Mouse (Mus musculus) embryo, embryonic 11.5 days (tissue): ENCODE results near the gene Tnip2.

Source experiments
- DNase-seq: peaks from one replicate; pipeline ENCODE4 v3.0.0-alpha.2; 2012; ENCODE audit warnings: low read depth, low spot score

Tnip2 gene

DNA sequence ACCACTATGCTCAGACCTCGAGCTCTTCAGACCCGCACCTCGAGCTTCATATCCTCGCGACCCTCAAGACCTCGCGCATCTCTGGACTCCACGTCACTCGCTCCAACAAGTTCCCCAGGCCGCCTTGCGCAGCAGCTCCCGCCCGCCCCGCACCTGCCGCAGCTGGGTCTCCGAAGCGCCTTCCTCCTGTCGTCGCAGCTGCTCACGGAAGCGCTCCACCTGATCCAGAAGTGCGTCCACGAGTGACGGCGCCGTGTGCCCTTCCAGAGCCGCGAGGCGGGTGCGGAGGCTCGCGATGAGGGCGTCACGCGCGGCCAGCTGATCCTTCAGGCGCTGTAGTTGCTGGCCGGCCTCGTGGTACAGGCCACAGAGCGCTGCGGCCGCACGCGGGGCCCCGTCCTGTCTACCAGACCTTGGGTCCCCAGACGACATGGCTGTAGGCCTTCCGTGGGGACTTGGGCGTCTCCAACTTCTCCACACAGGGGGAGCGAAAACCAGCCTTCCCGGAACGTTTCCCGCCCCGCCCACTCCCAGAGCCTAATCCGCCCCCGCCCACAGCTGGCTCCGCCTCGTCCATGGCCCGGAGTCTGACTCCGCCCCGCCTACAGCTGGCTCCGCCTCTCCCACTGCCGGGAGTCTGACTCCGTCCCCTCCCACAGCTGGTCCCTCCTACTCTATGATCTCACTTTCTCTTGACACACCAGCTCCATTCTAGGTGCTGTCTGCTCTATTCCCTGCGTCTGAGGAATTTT lies at the start of gene Tnip2:
Gene Tnip2, minus strand, starts transcription at position 526 of the 752 bp plus-strand sequence.
- DNase-seq, result peak; percentile 83

DNA sequence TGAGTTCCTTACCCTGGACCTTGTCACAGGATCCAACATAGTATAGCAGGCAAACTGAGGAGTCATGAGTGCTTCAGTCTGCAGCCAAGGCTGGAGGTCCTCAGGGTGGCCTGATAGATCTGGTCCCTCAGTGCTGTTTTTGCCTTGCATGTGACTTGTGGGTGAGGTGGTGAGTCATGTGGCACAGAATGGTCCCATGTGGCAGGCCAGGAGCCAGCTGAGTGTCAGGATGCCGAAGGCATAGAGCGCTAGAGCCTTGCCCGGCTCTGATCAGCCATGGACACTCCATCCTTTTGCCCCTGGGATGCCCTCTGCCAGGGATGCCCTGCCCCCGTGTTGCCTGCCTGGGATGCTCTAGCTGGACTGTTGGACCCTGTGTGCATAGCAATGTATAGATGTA lies 38.0 kb upstream of the Tnip2 start:
- DNase-seq, result no peak

DNA sequence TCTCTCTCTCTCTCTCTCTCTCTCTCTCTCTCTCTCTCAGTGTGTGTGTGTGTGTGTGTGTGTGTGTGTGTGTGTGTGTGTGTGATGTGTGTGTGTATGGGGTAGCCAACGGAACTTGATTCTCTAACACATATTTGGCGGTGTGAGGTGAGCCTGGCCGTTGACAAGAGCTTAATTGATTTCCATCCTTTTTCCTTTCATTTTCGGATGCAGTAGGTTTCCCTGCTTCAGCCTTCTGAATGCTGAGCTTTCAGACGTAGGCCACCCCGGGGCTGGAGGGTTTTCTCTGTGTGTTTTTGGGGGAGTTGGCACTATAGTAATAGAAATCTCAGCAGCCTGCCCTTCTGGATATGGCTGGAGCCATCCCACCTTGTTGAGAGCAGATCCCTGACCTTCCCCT lies 36.5 kb upstream of the Tnip2 start:
- no peak for DNase-seq

DNA sequence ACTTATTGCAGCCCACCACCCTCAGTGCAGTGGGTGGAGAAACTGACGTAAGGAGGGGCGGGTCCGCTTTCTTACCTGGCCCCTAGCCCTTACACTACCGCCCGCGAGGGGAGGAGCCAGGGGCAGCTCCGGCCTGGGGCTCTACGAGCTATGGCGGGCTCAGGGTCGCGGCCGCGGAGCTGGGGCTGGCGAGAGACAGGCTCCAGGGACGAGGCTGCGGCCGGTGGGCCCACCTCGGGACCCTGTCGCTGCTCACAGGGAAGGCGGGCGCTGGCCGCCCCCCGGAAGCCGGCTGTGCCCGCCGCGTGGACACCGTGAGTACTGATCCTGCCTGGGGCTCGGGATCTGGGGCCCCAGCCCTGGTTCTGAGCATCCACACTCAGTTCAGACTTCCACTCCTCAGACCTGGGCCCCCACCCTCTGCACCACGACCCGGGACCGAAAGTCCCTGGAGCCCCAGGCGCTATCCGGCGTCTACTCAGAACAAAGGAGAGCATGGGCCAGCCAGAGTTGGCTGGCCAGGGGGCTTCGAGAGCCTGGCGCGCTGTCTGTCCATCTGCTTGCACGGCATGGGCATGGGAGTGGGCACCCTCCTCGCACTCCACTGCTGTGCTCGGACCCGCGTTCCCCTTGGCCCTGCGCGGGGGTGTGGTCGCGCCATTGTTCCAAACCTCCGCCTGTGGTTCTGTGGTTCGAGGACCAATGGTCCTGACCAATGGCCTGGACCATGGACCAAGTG lies 35.9 kb upstream of the Tnip2 start:
- DNase-seq, result peak; percentile 48

DNA sequence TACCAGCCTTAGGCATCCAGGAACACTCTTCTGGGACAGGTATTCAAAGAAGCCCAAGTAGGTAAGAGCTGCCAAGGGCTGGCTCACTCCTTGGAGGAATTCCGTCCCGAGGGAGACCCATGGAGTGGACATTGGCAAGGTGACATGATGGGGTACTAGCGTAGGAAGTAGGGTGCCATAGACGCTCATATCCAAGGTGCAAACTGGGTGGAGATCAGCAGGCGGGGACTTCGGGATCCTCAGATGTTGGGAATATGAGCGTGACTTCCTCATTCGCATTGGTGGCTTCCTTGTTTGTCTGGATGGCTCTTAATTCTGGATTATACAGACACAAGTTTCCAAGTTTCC lies 35.3 kb upstream of the Tnip2 start:
- DNase-seq, result no peak

DNA sequence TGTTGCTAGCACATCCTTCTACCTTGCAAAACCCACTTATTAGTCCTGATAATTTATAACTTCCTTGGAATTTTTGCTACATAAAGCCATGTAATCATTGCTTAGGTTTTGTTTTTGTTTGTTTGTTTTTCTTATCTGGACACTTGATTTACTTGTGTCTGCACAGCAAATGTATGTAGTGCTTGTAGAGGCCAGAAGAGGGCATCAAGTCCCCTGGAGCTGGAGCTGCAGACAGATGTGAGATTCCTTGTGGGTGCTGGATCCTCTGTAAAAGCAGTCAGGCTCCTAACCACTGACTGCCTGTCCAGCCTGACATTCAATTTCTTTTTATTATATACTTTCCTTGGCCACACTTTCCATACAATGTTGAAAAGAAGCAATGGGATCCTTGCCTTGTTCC lies 33.6 kb upstream of the Tnip2 start:
- DNase-seq, result peak; percentile 9

DNA sequence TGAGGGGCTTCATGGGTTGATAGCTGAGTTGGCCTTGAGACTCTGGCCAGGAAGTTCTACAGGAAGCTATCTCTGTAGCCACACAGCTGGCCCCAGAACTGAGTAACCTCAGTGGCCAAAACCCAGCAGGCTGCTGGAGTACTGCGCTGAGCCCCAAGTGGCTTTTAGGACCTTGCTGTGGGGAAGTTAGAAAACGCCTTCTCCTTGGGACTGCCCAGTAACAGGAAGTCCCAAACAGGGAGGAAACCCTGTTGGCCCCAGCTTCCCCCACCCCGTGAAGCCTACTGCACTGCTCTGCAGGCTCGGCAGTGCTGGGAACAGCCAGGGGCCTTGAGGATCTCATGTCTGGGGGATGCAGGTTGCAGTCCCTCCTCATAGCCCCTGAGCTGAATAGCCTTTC lies 29.3 kb upstream of the Tnip2 start:
- DNase-seq, result no peak

DNA sequence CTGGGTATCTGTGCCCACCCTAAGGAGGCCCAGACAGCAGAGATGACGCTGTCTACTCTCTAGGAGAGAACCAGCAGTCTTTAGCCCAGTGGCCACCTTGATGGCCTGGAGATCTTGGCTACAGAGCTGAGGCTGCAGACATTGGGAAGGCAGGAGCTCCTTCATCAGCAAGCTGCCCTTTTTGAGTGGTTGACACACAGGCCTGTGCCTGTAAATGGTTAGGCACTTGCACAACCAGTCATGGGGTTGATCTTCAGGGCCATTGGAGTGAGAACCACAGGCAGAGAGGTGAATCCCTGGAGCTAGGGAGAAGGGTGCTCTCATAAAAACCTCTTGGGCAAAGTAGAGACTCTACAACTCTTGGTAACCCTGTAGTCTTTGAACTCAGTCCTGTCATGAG lies 28.4 kb upstream of the Tnip2 start:
- DNase-seq, result no peak

DNA sequence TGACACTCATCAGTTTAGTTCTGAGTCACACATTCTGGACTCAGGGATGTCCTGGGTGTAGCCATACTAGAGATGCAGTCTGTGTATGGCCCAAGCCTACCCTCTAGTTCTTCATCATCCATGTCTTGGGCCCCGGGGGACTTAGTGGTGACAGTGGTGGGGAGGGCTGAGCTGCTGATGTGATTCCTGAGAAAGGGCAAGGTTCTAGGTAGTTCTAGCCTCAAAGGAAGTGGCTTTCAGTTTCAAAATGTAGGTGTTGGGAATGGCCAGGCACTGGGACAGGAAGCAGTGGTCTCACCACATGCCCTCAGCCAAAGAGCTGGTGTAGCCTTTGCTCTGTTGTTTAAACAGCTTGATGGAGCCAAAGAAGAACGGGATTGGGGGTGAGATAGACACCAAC lies 25.3 kb upstream of the Tnip2 start:
- no peak for DNase-seq

DNA sequence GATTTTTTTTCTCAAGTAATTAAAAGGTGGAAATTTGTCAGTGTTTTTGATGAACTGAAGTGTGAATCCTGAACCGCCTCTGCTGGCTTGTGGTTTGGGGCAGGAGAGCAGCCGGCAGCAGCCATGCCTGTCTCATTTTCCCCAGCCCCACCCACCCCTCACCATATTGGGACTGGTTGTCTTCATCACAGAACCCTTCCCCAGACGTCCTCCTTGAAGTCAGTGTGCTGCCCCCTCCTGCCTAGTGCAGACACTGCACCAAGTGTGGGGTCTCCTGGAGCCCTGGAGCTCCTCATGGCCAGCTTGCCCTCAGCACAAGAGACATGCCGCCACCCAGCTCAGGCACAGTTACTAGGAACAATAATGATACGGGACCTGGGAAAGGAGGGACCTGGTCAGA lies 24.7 kb upstream of the Tnip2 start:
- DNase-seq, result no peak

DNA sequence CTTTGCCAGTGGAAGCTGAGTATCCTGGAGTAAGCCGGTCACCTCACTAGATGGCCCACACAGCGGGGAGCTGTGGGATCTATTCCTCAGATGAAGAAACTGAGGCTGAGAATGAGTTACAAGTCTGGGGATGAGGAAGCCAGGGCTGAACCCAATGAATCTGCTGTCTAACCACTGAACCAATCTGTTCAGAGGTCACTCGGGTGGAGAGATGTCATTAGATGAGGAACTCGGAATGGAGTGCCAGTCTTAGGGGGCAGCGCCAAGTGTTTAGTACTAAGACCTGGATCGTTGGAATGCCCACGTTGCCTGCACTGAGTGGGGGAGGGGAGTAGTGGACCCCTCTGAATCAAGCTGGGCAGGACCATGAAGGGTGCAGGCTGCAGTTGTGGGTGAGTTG lies 24.3 kb upstream of the Tnip2 start:
- no peak for DNase-seq

DNA sequence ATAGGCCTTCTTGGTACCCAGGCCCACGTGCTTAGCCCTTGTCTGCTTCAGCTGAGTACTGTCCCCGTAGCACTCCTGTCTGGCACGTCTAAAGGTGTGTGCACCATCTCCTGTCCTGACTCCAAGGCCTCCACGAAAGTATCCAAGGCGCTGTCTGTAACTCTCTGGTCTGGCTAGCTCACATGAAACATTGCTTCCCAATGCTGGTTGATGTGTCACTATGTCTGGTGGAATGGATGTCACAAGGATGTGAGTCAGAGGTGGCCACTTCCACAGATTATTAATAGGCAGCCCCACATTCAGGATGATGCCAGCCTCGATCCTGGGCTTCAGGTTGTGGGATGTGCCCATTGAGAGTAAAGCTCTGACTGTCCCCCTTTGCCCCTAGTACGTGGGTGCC lies 22.0 kb upstream of the Tnip2 start:
- no peak for DNase-seq

DNA sequence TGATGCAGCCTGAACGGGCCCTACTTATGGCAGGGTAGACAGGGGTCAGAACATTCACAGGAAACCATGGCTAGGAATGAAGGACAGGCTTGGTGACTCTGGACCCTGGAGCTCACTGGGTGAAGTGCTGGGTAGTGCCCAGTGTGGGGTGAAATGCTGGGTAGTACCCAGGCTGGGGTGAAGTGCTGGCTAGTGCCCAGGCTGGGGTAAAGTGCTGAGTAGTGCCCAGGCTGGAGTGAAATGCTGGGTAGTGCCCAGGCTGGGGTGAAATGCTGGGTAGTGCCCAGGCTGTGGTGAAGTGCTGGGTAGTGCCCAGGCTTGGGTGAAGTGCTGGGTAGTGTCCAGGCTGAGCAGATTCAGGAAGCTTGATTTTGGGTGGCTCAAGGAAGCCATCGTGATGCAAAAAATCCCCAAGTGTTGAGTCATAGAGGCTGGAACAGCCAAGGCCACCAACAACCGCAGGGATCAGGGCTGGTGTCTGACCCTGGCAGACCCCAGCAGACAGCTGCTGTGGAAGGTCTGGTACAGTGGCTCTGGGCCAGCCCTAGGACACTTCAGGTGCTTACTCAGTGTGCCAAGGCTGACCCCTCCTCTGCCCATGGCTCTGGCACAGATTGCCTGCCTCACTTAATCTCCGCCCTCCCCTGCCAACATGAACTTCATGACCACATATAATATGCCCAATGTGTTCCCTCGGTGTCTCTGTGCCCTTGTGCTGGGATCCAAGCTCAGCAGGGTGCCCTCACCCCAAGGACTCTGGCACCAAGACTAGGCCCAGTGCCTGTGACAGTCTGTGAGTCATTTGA lies 21.2 kb upstream of the Tnip2 start:
- no peak for DNase-seq

DNA sequence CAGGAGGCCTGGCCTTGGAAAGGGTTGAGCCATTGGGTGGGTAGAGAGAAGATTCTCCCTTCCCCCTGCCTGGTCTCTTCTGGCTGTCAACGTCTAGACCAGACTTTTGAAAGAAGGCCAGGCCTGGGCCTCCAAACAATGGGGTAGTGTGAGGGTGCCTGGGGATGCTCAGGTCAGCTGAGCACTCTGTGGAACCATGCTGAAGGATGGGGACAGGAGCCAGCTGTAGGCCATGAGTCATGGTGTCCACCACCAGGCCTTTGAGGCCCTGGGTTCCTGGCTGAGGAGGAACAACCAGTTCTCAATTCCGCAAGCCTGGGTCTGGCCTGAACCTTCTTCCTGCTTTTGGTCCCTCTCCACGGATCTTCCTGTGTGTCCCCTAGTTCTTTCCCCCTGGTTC lies 20.0 kb upstream of the Tnip2 start:
- no peak for DNase-seq

DNA sequence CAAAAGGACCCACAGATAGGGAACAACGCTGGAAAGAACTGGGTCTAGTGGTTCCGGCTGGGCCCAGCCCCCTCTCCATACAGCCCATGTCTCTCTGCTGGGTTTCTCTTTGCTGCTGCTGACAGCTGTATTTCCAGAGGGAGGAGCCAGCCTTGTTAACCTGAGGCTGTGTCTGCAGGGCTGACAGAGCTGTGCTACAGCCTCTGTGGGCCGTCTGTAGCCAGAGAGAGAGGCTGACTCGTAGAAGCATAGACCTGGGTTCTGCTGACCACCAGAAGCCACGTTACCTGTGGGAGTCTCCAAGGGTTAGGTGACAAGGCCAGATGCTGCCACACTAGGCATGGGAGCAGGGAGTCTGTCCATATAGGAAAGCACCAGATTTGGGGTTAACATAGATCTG lies 19.3 kb upstream of the Tnip2 start:
- DNase-seq, result no peak

DNA sequence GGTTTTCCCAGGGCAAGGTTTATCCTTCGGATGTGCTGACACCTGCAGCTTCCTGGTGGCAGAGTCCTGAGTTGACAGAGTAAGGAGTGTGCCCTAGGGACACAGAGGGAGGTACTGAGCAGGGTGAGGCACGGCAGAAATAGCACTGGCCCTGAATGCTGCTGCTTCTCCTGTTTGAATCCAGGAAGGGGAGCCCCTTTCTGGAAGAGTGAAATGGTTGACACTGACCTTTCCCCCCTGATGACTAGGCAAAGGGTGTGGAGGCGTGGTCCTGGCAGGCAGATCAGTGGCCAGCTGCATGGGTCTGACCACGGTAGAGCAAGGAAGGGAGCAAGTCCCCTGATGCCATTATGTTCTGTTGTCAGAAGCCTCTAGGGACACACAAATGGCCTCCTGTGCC lies 16.9 kb upstream of the Tnip2 start:
- no peak for DNase-seq

DNA sequence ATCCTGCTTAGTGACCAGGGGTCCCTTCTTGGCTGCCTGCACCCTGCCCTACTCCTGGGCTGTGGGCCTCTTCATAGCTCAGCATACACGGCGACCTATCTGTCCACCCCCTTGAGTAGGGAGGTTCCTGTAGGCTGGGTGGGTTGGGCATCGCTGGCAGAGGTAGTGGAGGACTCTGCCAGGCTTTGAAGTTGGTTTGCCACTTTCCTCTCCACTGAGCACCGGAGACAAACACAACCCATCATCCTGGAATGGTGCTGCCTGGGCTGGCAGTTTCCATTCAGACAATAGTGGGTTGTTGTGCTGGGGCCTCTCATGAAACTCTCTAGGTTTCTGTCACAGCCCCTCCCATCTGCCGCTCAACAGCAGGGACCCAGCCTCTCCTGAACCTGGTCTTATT lies 16.3 kb upstream of the Tnip2 start:
- DNase-seq, result no peak

DNA sequence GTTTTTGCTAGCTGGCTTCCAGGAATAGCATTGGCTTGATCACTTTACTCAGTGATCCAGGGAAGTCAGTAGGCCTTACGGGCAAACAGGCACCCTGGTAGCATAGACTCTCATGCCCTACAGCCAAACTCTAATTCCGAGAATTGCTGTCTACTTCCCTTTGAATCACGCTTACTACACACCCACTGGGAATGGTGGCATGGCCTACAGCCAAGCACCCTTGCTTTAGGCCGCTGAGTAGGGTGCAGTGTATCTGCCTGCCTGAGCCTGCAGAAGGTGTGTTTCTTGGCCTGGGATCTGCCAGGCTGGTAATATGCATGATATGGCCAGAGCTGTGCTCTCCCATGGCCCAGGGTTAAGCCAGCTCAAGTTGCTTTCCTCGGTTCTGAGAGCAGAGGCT lies 14.9 kb upstream of the Tnip2 start:
- no peak for DNase-seq

DNA sequence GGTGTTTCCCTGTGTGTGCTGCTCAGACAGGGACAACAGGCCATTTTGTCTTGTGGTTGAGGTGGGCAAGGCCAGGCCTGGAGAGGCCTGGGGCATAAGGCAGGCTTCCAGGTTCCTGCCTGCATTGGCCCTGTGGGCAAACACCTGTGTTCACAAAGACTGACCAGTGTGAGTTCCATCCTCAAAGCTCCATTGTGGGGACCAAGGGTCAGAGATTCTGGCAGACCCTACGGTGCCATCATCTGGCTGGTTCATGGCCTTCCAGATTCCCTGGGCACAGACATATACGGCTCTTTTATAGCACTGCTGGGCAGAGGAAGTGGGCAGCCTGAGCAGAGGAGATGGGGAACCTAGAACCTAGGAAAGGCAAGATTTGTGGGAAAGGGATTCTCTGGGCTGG lies 13.6 kb upstream of the Tnip2 start:
- DNase-seq, result no peak

DNA sequence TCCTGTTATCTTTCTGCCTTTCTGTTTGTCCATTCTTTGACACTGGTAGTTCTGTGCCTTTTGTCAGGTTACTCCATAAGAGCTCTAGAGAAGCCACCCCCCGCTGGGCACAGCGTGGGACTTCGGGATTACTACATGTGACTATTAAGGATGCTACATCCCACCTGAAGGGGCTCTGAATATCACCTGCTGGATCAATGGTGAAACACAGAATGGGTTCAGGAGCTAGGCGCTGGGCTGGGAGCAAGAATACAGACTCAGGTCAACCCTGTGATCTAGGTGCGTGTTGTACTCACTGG lies 12.6 kb upstream of the Tnip2 start:
- no peak for DNase-seq

DNA sequence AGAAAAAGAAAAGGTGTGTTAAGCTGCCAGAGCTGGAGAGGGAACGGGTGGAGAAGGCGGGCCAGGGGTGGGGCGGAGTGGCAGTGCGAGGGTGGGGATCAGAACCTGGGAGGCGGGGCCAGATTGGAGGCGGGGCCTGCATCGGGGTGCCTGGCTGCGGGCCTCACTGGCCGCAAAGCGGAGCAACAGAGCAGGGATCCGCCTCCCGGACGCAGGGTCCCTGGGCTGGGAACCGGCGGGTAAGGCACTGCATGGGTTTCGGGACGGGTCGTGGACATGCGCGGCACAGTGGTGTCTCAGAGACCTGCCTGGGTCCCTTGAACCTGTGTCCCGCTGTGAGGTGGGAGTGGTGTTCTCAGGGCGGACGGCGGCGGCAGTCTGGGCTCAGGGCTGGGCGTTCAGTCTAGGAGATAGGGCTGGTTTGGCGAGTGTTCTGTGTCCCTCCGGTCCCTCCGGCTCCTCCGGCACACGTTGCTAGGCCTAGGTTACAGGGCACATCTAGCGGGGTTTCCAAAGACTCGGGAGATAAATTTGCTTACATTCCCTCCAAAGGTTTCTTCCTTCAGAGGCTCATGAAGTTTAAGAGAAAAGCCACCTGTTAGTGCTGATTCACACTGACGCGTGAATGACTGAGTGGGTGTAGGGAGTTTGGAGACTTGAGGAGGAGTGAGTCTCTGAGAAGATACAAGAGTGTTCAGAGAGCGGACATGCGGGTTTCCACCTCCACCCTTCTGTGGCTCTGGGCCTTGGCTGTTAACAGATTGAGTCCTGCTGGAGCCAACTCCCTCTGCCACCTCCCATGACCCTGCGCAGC lies 12.1 kb upstream of the Tnip2 start, which contains the start of gene Sh3bp2:
Gene Sh3bp2, plus strand, starts transcription at position 176 of the 814 bp plus-strand sequence.
- DNase-seq, result peak; percentile 74

DNA sequence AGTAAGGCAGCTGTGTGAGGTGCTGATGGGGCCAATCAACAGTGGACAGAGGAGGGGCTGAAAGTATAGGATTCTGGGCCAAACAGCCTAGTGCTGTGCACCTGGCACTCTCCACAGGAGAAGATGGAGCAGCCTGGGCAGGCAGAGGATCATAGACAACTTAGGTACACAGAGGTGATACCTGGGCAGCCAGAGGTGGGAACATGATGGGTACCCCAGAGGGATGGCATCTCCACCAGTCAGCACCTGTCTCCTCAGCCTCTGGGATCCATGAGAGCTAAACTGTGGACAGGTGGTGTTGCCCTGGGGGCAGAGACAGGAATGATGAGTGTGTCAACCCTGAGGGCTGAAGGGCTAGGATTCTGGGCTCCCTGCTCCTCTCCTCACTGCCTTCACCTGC lies 10.7 kb upstream of the Tnip2 start:
- DNase-seq, result no peak
